Mouse (Mus musculus): ENCODE data around the gene Nxpe4.
"Not testable (repeated sequence)": the region's sequence is repeated elsewhere in the genome, so short reads cannot be mapped to it uniquely, and the experiment has no call there.

Nxpe4 gene

GRCm38 (mm10) chr9:48241791-48242190 is 80.0 kb downstream of the Nxpe4 start:
- no peak for DNase-seq

GRCm38 (mm10) chr9:48242756-48243155 is 80.9 kb downstream of the Nxpe4 start:
- DNase-seq, result no peak

GRCm38 (mm10) chr9:48244175-48244574 is 82.4 kb downstream of the Nxpe4 start:
- no peak for DNase-seq

- no peak for DNase-seq
These were observed 83.7 kb downstream of the Nxpe4 start for GRCm38 (mm10) chr9:48245525-48245924.

GRCm38 (mm10) chr9:48247276-48247675 is 85.5 kb downstream of the Nxpe4 start:
- no peak for DNase-seq

GRCm38 (mm10) chr9:48252236-48252635 is 90.4 kb downstream of the Nxpe4 start:
- DNase-seq, result no peak

GRCm38 (mm10) chr9:48257001-48257400 is 95.2 kb downstream of the Nxpe4 start:
- no peak for DNase-seq

GRCm38 (mm10) chr9:48257741-48258423 is 96.1 kb downstream of the Nxpe4 start:
- peak; percentile 10 for DNase-seq

- DNase-seq, result no peak
These were observed 102.8 kb downstream of the Nxpe4 start for GRCm38 (mm10) chr9:48264616-48265015.

- no peak for DNase-seq
These were observed 103.7 kb downstream of the Nxpe4 start for GRCm38 (mm10) chr9:48265491-48265890.

- peak; percentile 77 for DNase-seq
These were observed 104.6 kb downstream of the Nxpe4 start for GRCm38 (mm10) chr9:48266286-48267027.

- DNase-seq, result peak; percentile 15
These were observed 105.2 kb downstream of the Nxpe4 start for GRCm38 (mm10) chr9:48267028-48267441.

GRCm38 (mm10) chr9:48267960-48268359 is 106.1 kb downstream of the Nxpe4 start:
- no peak for DNase-seq

GRCm38 (mm10) chr9:48276831-48277230 is 115.0 kb downstream of the Nxpe4 start:
- no peak for DNase-seq

GRCm38 (mm10) chr9:48284221-48284620 is 122.4 kb downstream of the Nxpe4 start:
- no peak for DNase-seq

- DNase-seq, result no peak
These were observed 128.5 kb downstream of the Nxpe4 start for GRCm38 (mm10) chr9:48290281-48290680.

- DNase-seq, result no peak
These were observed 132.9 kb downstream of the Nxpe4 start for GRCm38 (mm10) chr9:48294754-48295153.

GRCm38 (mm10) chr9:48298983-48299382 is 137.2 kb downstream of the Nxpe4 start:
- no peak for DNase-seq

- not testable (repeated sequence) for DNase-seq
These were observed 141.7 kb downstream of the Nxpe4 start for GRCm38 (mm10) chr9:48303564-48303963.

GRCm38 (mm10) chr9:48311241-48311640 is 149.4 kb downstream of the Nxpe4 start:
- DNase-seq, result no peak

- no peak for DNase-seq
These were observed 152.4 kb downstream of the Nxpe4 start for GRCm38 (mm10) chr9:48314194-48314593.

GRCm38 (mm10) chr9:48315825-48316224 is 154.0 kb downstream of the Nxpe4 start:
- no peak for DNase-seq

GRCm38 (mm10) chr9:48326338-48326737 is 164.5 kb downstream of the Nxpe4 start:
- no peak for DNase-seq

GRCm38 (mm10) chr9:48329597-48329996 is 167.8 kb downstream of the Nxpe4 start:
- DNase-seq, result no peak

Measured in thymus, postnatal 25 days (tissue).